Mouse (Mus musculus) neural tube, embryonic 15.5 days (tissue): ENCODE measurements around the gene Rgl1. TPM values are rescaled to one million over a fixed set of nuclear protein-coding genes. Genes with fewer than 3 reads are reported as not detected.

Source experiments
- ATAC-seq: fragments of 200-750 bp; cut with Nextera tagmentation; 2 replicates; pipeline ENCODE4 v1.8.0; 2017; ENCODE audit warnings: mild to moderate bottlenecking, moderate TSS enrichment, moderate library complexity; ENCODE audit not compliant: low FRiP score
- H3K27ac ChIP-seq: fragments of 300-500 bp; sonication (generic); replicated peaks from 2 replicates; pipeline ENCODE4 v1.5.1; 2015; ENCODE audit warnings: mild to moderate bottlenecking, inconsistent platforms
- H3K27me3 ChIP-seq: fragments of 300-500 bp; sonication (generic); replicated peaks from 2 replicates; pipeline ENCODE4 v1.6.1; 2015; ENCODE audit warnings: inconsistent platforms
- H3K36me3 ChIP-seq: fragments of 300-500 bp; sonication (generic); 2 replicates; pipeline ENCODE4 v1.6.1; 2015; ENCODE audit warnings: inconsistent platforms
- H3K4me1 ChIP-seq: fragments of 300-500 bp; sonication (generic); 2 replicates; pipeline ENCODE4 v1.6.1; 2015; ENCODE audit warnings: inconsistent platforms
- H3K4me2 ChIP-seq: fragments of 300-500 bp; sonication (generic); 2 replicates; pipeline ENCODE4 v1.6.1; 2015; ENCODE audit warnings: inconsistent platforms, mild to moderate bottlenecking, moderate library complexity
- H3K4me3 ChIP-seq: fragments of 300-500 bp; sonication (generic); replicated peaks from 2 replicates; pipeline ENCODE4 v1.5.1; 2015; ENCODE audit warnings: mild to moderate bottlenecking, inconsistent platforms
- H3K9ac ChIP-seq: fragments of 300-500 bp; sonication (generic); replicated peaks from 2 replicates; pipeline ENCODE4 v1.6.1; 2015; ENCODE audit warnings: mild to moderate bottlenecking, inconsistent platforms
- H3K9me3 ChIP-seq: fragments of 300-500 bp; sonication (generic); replicated peaks from 2 replicates; pipeline ENCODE4 v1.6.1; 2016; ENCODE audit warnings: inconsistent platforms
- WGBS: fragments of 180-500 bp; shearing (Covaris S2); methylation state at CpG from one replicate; pipeline ENCODE4 v1.1.7; 2015; ENCODE audit warnings: mixed read lengths; 5-methylcytosine and 5-hydroxymethylcytosine counted together
- polyA plus RNA-seq: library from polyadenylated mRNA; unstranded; fragments of >200 nt; fragmentation: Nextera tagmentation; extraction: Ambion mirVana; gene quantifications from 2 replicates; pipeline ENCODE4 v1.2.1, GENCODE M21; 2015

The Rgl1 gene
- polyA plus RNA-seq, 1 experiment from 2014 or later = 18.8 TPM

GRCm38 (mm10) chr1:152528214-152528613 is 237.9 kb downstream of the Rgl1 start:
- Histone ChIP-seq H3K4me3 (no peak overlapping the region), H3K4me1 (peaks cover 5% of the 10 kb centered on the region), H3K9me3 (no peaks in the 10 kb centered on the region), H3K36me3 (peaks cover 13% of the 10 kb centered on the region), H3K27ac (no peak overlapping the region), H3K27me3 (no peaks in the 10 kb centered on the region), H3K4me2 (no peak overlapping the region), H3K9ac (no peak overlapping the region)
- no peak for ATAC-seq
- 86% methylated on average over 6 of the region's 6 CpGs for WGBS

GRCm38 (mm10) chr1:152526154-152526553 is 240.0 kb downstream of the Rgl1 start:
- no peak for ATAC-seq
- Histone ChIP-seq H3K36me3 (peaks cover 18% of the 10 kb centered on the region), H3K9me3 (no peaks in the 10 kb centered on the region), H3K27ac (no peak overlapping the region), H3K4me3 (no peak overlapping the region), H3K4me2 (no peak overlapping the region), H3K4me1 (peaks cover 5% of the 10 kb centered on the region), H3K9ac (no peak overlapping the region), H3K27me3 (no peaks in the 10 kb centered on the region)
- WGBS = 60% methylated on average over 9 of the region's 9 CpGs

GRCm38 (mm10) chr1:152524987-152525648 is 241.0 kb downstream of the Rgl1 start:
- no peaks in the 10 kb centered on the region for H3K27me3 ChIP-seq
- H3K36me3 ChIP-seq = peaks cover 16% of the 10 kb centered on the region
- no peaks in the 10 kb centered on the region for H3K9me3 ChIP-seq
- 19% methylated on average over 6 of the region's 6 CpGs for WGBS
- H3K4me3 ChIP-seq = no peak overlapping the region
- no peak overlapping the region for H3K9ac ChIP-seq
- no peak overlapping the region for H3K4me2 ChIP-seq
- no peak overlapping the region; the same call in 1 of the 2 replicates for H3K27ac ChIP-seq
- peak; percentile 89 for ATAC-seq
- peaks cover 5% of the 10 kb centered on the region for H3K4me1 ChIP-seq

GRCm38 (mm10) chr1:152524098-152524892 is 241.9 kb downstream of the Rgl1 start:
- no peak for ATAC-seq
- H3K4me1 ChIP-seq = peaks cover 5% of the 10 kb centered on the region
- H3K27ac ChIP-seq = no peak overlapping the region
- H3K27me3 ChIP-seq = no peaks in the 10 kb centered on the region
- H3K36me3 ChIP-seq = peaks cover 16% of the 10 kb centered on the region
- H3K4me3 ChIP-seq = no peak overlapping the region
- H3K9ac ChIP-seq = no peak overlapping the region
- no peak overlapping the region for H3K4me2 ChIP-seq
- H3K9me3 ChIP-seq = no peaks in the 10 kb centered on the region
- 91% methylated on average over 22 of the region's 22 CpGs for WGBS

GRCm38 (mm10) chr1:152523292-152523691 is 242.9 kb downstream of the Rgl1 start:
- H3K4me1 ChIP-seq = peaks cover 5% of the 10 kb centered on the region
- 73% methylated on average over 11 of the region's 11 CpGs for WGBS
- H3K4me3 ChIP-seq = no peak overlapping the region
- H3K9ac ChIP-seq = no peak overlapping the region
- no peaks in the 10 kb centered on the region for H3K27me3 ChIP-seq
- H3K27ac ChIP-seq = no peak overlapping the region
- no peak for ATAC-seq
- peaks cover 16% of the 10 kb centered on the region for H3K36me3 ChIP-seq
- H3K9me3 ChIP-seq = no peaks in the 10 kb centered on the region
- H3K4me2 ChIP-seq = no peak overlapping the region

GRCm38 (mm10) chr1:152522226-152522625 is 243.9 kb downstream of the Rgl1 start:
- ATAC-seq = no peak
- no peak overlapping the region for H3K9ac ChIP-seq
- no peaks in the 10 kb centered on the region for H3K27me3 ChIP-seq
- peaks cover 5% of the 10 kb centered on the region for H3K4me1 ChIP-seq
- no peak overlapping the region for H3K4me2 ChIP-seq
- WGBS = 94% methylated on average over 3 of the region's 3 CpGs
- H3K36me3 ChIP-seq = peaks cover 20% of the 10 kb centered on the region
- no peak overlapping the region for H3K27ac ChIP-seq
- no peak overlapping the region for H3K4me3 ChIP-seq
- H3K9me3 ChIP-seq = no peaks in the 10 kb centered on the region

GRCm38 (mm10) chr1:152520798-152521575 is 245.2 kb downstream of the Rgl1 start:
- H3K27me3 ChIP-seq = no peaks in the 10 kb centered on the region
- H3K4me3 ChIP-seq = no peak overlapping the region
- no peak overlapping the region for H3K4me2 ChIP-seq
- H3K27ac ChIP-seq = no peak overlapping the region
- no peak overlapping the region for H3K9ac ChIP-seq
- no peak; the same call in 1 of the 2 replicates for ATAC-seq
- peaks cover 5% of the 10 kb centered on the region for H3K4me1 ChIP-seq
- 78% methylated on average over 16 of the region's 16 CpGs for WGBS
- H3K9me3 ChIP-seq = no peaks in the 10 kb centered on the region
- peaks cover 20% of the 10 kb centered on the region for H3K36me3 ChIP-seq

- no peak overlapping the region for H3K4me2 ChIP-seq
- no peak for ATAC-seq
- peaks cover 4% of the 10 kb centered on the region; the same call in 1 of the 2 replicates for H3K4me1 ChIP-seq
- peaks cover 15% of the 10 kb centered on the region for H3K36me3 ChIP-seq
- no peak overlapping the region for H3K27ac ChIP-seq
- WGBS = 92% methylated on average over 8 of the region's 8 CpGs
- no peaks in the 10 kb centered on the region for H3K27me3 ChIP-seq
- no peak overlapping the region for H3K4me3 ChIP-seq
- no peaks in the 10 kb centered on the region for H3K9me3 ChIP-seq
- no peak overlapping the region for H3K9ac ChIP-seq
These were observed 247.2 kb downstream of the Rgl1 start for GRCm38 (mm10) chr1:152518971-152519370.

- Histone ChIP-seq H3K4me1 (peaks cover 4% of the 10 kb centered on the region; the same call in 1 of the 2 replicates), H3K4me3 (no peak overlapping the region), H3K9me3 (no peaks in the 10 kb centered on the region), H3K9ac (no peak overlapping the region), H3K36me3 (peaks cover 8% of the 10 kb centered on the region; the same call in 1 of the 2 replicates), H3K27me3 (no peaks in the 10 kb centered on the region), H3K27ac (no peak overlapping the region), H3K4me2 (no peak overlapping the region)
- 82% methylated on average over 4 of the region's 4 CpGs for WGBS
- ATAC-seq = no peak
These were observed 249.0 kb downstream of the Rgl1 start for GRCm38 (mm10) chr1:152517057-152517570.

GRCm38 (mm10) chr1:152514256-152514655 is 251.9 kb downstream of the Rgl1 start:
- H3K4me2 ChIP-seq = no peak overlapping the region
- H3K36me3 ChIP-seq = peaks cover 5% of the 10 kb centered on the region; the same call in 1 of the 2 replicates
- peaks cover 4% of the 10 kb centered on the region; the same call in 1 of the 2 replicates for H3K4me1 ChIP-seq
- no peaks in the 10 kb centered on the region for H3K27me3 ChIP-seq
- no peak for ATAC-seq
- no peaks in the 10 kb centered on the region for H3K9me3 ChIP-seq
- H3K4me3 ChIP-seq = no peak overlapping the region
- no peak overlapping the region for H3K27ac ChIP-seq
- no peak overlapping the region for H3K9ac ChIP-seq
- WGBS = 62% methylated on average over 4 of the region's 4 CpGs

- Histone ChIP-seq H3K4me2 (no peak overlapping the region), H3K9me3 (no peaks in the 10 kb centered on the region), H3K27ac (no peak overlapping the region), H3K9ac (no peak overlapping the region), H3K4me1 (peaks cover 4% of the 10 kb centered on the region; the same call in 1 of the 2 replicates), H3K27me3 (no peaks in the 10 kb centered on the region), H3K36me3 (no peaks in the 10 kb centered on the region), H3K4me3 (no peak overlapping the region)
- no peak for ATAC-seq
- WGBS = 73% methylated on average over 4 of the region's 4 CpGs
These were observed 254.9 kb downstream of the Rgl1 start for GRCm38 (mm10) chr1:152511237-152511636.
